Mouse (Mus musculus) lung, postnatal 0 days (tissue): Measurements from ENCODE around the gene Nubp1.

Experiments used
- CTCF ChIP-seq: IDR thresholded peaks from 2 replicates; pipeline ENCODE4 v1.5.1; 2016; ENCODE audit warnings: antibody characterized with exemption, mild to moderate bottlenecking
- EP300 ChIP-seq: IDR thresholded peaks from 2 replicates; pipeline ENCODE4 v1.6.1; 2016; ENCODE audit warnings: antibody characterized with exemption, mild to moderate bottlenecking, control low read depth

- TF ChIP-seq CTCF (no peak), EP300 (no peak)
These were observed 30.0 kb downstream of the Nubp1 start for GRCm38 (mm10) chr16:10441761-10442160.
